Mouse (Mus musculus): ENCODE measurements around the gene Nfu1. TPM values are rescaled to one million over a fixed set of nuclear protein-coding genes. Genes with fewer than 3 reads are reported as not detected.

Gene Nfu1
- 10 to 100 TPM; 59.8 to 63.5 TPM for total RNA-seq (2021)
- long read RNA-seq, experiment 1, transcript Nfu1-201 (8 exons, 948 nt): minor isoform, 8 of 60 reads
- long read RNA-seq, experiment 1, transcript Nfu1-202 (8 exons, 950 nt): major isoform, 36 of 60 reads
- long read RNA-seq, experiment 1, partial matches to known transcripts: 1 of 60 reads
- long read RNA-seq, experiment 1, other reads (novel, unspliced or antisense): 13 of 60 reads
- long read RNA-seq, experiment 2, transcript Nfu1-202 (8 exons, 950 nt): major isoform, 38 of 50 reads
- long read RNA-seq, experiment 2, partial matches to known transcripts: 2 of 50 reads
- long read RNA-seq, experiment 2, other reads (novel, unspliced or antisense): 5 of 50 reads

- no peak for DNase-seq
- intact Hi-C loops (cut with DNase I; ENCODE audit: low total_unique reads): no loop called here
Measured at GRCm38 (mm10) chr6:87008887-87009286, at the start of gene Nfu1. Gene Nfu1, plus strand, starts transcription at chr6:87009236.

GRCm38 (mm10) chr6:86963987-86964685 lies 44.9 kb upstream of the Nfu1 start:
- DNase-seq: peak; percentile 18
- intact Hi-C loops (cut with DNase I; ENCODE audit: low total_unique reads): no loop called here

- intact Hi-C loops (cut with DNase I; ENCODE audit: low total_unique reads): no loop called here
- no peak for DNase-seq
Measured at GRCm38 (mm10) chr6:86967166-86967565, 41.9 kb upstream of the Nfu1 start.

DNA sequence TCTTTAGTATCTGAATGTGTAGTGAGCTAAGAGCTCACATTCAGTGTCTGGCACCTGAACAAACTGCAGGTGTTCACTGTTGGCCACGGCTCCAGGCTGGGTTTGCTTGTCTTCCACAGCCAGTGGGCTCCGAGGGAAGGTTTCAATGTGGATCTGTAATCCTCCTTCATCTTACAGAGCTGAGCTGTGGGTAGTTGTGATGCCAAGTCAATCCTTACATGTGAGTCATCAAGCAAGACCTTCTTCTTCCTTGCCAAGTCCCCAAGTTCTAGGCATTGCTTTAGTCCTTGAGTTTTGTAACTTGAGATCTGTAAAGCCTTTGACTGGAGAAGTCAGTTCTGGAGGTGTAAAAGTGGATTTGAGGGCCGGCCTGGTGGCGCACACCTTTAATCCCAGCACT lies 35.1 kb upstream of the Nfu1 start:
- intact Hi-C loops (cut with DNase I; ENCODE audit: low total_unique reads): no loop called here

GRCm38 (mm10) chr6:86978156-86978908 lies 30.7 kb upstream of the Nfu1 start:
- intact Hi-C loops (cut with DNase I; ENCODE audit: low total_unique reads): no loop called here
- DNase-seq: no peak

More for the DNA sequence above, 35.1 kb upstream of the Nfu1 start:
- no peak for DNase-seq

DNA sequence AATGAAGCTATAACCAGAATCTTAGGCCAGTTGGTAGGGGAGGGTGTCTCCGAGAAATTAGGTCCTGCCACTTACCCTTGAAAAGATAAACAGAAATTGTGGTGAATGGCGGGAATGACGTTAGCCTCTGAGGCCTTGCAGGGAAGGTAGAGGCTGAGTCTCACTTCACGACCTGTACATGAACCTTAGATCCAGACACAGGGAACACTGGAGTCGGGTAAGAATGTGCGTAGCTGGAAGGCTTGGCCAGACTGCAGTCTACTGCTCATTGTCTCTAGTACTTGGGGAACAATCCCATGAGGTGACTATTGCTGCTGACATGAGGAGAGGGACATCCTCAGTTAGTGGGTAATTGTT lies 30.1 kb upstream of the Nfu1 start:
- intact Hi-C loops (cut with DNase I; ENCODE audit: low total_unique reads): no loop called here
- DNase-seq: no peak

- no peak for DNase-seq
- intact Hi-C loops (cut with DNase I; ENCODE audit: low total_unique reads): no loop called here
Measured at GRCm38 (mm10) chr6:86981206-86981605, 27.8 kb upstream of the Nfu1 start.

DNA sequence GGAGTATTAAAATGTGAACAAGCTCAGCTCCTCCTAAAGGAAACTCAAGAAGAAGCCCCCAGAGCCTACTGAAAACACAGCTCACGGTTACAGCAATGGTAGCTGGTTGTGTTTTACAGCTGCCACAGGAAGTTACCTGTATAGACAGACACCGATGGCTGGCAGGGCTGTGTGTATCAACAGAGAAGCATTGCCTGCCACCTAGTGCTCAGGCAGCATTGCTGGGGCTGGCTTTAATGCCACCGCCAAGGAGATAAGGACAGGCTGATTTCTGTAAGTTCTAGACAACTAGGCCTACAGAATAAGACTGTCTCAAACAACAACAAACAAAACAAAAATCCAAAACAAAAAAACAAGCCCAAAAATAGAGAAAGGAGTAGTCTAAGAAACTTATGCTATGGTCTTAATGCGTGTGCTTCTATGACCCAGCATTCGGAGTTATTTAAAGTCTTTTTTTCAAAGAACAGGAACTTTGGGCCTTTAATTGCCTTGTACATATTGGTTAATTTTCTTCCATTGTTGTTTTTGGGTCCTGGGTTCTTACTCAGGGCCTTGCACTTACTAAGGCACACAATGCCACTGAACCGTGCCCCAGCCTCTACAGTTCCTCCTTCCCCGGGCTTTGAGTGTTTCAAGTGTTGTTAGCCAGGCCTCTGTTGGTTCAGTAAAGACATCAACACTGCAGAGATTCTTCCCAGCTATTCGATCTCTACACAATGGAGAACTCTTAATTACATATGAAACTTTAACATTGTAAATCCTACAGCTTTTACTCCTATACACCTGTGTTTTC lies 23.5 kb upstream of the Nfu1 start:
- intact Hi-C loops (cut with DNase I; ENCODE audit: low total_unique reads): no loop called here
- no peak for DNase-seq

- no peak for DNase-seq
- intact Hi-C loops (cut with DNase I; ENCODE audit: low total_unique reads): no loop called here
Measured at GRCm38 (mm10) chr6:86989576-86989975, 19.5 kb upstream of the Nfu1 start.

DNA sequence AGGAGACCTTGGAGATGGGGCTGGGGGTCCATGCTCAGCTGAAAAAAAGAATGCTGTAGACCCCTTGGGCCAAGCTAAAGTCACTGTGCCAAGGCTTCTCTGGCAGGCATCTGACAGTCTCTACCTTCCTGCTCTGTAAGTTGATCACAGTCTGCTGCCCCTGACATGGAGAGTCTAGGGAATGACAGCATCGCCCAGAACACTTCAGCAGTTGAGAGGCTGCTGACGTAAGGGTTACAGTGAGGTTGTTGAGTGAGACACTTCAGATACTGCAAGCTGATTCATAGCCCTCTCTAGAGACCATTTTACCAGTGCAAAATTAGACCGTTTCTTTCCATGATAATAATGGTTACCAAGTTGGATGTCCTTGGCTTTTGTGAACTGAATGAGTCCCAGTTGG lies 18.0 kb upstream of the Nfu1 start:
- intact Hi-C loops (cut with DNase I; ENCODE audit: low total_unique reads): no loop called here
- no peak for DNase-seq

DNA sequence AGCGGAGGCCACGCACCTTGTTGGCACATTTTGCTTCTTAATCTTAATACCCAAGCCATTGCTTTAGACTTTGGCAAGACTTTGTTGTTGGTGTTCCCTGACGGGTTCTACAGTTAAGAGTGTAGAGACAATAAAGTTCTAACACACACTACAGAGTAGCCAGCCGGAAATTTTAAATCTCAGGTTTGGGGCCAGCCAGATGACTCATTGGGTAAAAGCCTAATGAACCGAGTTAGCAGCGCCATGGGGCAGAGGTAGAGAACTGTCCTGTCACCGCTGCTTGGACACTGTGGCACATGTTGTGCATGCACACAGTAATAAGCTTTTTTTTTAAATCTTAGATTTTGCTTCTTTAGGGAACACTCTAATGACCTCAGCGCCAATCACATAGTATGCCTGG lies 16.7 kb upstream of the Nfu1 start:
- no peak for DNase-seq
- intact Hi-C loops (cut with DNase I; ENCODE audit: low total_unique reads): no loop called here

DNA sequence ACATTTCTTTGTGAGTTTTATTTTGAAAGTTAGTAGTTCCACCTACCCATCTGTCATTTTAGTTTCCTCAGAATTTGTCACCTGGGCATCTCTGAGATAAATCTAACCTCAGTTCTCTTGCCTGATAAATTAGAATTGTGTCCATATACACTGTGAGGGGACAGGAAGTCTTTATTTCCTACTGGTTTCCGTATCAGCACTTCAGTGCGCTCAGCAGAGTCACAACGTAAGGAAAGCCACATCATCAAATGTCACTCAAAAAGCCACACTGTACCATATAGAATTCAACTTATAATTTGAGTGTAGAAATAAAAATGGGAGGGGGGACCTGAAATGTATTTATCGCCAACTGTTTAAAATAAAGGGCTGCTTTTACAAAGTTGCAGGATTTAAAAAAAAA lies 14.8 kb upstream of the Nfu1 start:
- no peak for DNase-seq
- intact Hi-C loops (cut with DNase I; ENCODE audit: low total_unique reads): no loop called here

GRCm38 (mm10) chr6:86996629-86997307 lies 12.3 kb upstream of the Nfu1 start:
- peak; percentile 21 for DNase-seq
- intact Hi-C loops (cut with DNase I; ENCODE audit: low total_unique reads): no loop called here

DNA sequence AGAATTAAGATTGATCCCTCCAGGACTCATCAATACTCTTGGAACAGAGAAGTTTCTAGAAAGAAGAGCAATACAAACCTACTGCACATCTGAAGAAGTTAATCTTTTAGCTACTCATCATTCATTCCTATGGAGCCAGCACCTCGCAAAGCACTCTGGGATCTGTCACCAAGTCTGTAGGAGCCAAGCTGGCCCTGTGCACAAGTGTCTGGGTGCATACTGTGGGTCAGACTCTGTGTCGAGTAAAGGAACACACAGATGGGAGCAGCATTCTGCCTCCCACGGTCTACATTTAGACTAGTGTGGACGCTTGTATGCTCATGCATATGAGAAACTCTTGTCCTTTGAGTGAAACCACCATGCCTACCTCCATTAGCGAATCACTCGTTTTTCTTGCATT lies 11.7 kb upstream of the Nfu1 start:
- no peak for DNase-seq
- intact Hi-C loops (cut with DNase I; ENCODE audit: low total_unique reads): no loop called here

DNA sequence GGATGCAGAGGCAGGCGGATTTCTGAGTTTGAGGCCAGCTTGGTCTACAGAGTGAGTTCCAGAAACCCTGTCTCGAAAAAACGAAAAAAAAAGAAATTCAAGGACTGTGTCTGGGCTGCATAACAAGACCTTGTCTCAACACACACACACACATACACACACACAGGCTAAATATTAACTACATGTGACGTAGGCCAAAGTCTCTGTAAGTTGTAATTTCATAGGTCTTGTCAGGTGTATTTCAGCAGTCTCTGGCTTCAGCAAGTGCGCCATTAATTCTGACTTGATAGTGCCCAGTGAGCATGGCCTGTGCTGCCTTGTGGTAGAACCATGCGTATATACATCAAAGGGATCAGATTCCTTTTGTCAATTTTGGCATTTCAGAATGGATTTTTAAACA lies 7.0 kb upstream of the Nfu1 start:
- intact Hi-C loops (cut with DNase I; ENCODE audit: low total_unique reads): loop anchor here (5.0 kb wide), 1 partner anchor 190 kb away; no protein-coding TSS in a partner anchor

GRCm38 (mm10) chr6:87002521-87003055 lies 6.4 kb upstream of the Nfu1 start:
- intact Hi-C loops (cut with DNase I; ENCODE audit: low total_unique reads): loop anchor here (5.0 kb wide), 1 partner anchor 190 kb away; no protein-coding TSS in a partner anchor
- peak; percentile 86 for DNase-seq

More for the DNA sequence above, 7.0 kb upstream of the Nfu1 start:
- DNase-seq: no peak

- intact Hi-C loops (cut with DNase I; ENCODE audit: low total_unique reads): loop anchor here (5.0 kb wide), 1 partner anchor 192 kb away; no protein-coding TSS in a partner anchor
- no peak for DNase-seq
Measured at GRCm38 (mm10) chr6:87004099-87004498, 4.9 kb upstream of the Nfu1 start.

- intact Hi-C loops (cut with DNase I; ENCODE audit: low total_unique reads): no loop called here
- no peak for DNase-seq
Measured at GRCm38 (mm10) chr6:87005577-87005976, 3.5 kb upstream of the Nfu1 start.

Data from gastrocnemius, postnatal 14 days (tissue).